Mouse (Mus musculus): Measurements from ENCODE around the gene Tmem132a. TPM values are rescaled to one million over a fixed set of nuclear protein-coding genes. Genes with fewer than 3 reads are reported as not detected.

Tmem132a gene
- polyA plus RNA-seq, 1 experiment from 2014 or later, result 195 TPM

DNA sequence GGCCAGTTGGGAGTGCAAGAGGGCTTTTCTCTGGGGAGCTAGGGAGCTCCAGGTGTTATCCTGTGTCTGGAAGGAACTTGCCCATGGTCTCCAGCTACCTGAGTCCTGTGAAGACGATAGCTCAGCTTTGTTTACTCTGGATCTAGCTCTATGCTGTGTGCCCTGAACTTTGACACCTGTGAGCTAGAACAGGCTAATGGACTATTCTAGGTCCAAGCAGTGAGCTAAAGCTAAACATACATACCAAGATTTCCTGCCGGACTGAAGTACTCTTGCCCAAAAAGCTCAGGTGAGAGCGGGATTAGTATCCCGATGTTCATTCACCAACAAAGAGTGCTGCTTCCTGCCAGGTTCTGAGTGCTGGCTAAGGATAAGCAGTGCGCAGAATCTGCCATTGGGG lies 34.8 kb upstream of the Tmem132a start:
- Histone ChIP-seq H3K4me3 (replicated peaks; ENCODE audit: low read length) (no peak overlapping the region), H3K4me1 (replicated peaks; ENCODE audit: control insufficient read depth, insufficient read depth, low read length) (no peaks in the 10 kb centered on the region), H3K9me3 (ENCODE audit: control insufficient read depth, low read length) (no peaks in the 10 kb centered on the region), H3K27ac (ENCODE audit: low read length) (no peak overlapping the region), H3K4me2 (ENCODE audit: low read length) (no peak overlapping the region), H3K9ac (replicated peaks; ENCODE audit: low read depth, low read length) (no peak overlapping the region), H3K36me3 (ENCODE audit: control insufficient read depth, insufficient read depth) (peaks cover 52% of the 10 kb centered on the region), H3K27me3 (replicated peaks; ENCODE audit: control insufficient read depth, insufficient read depth, low read length) (no peaks in the 10 kb centered on the region)
- 93% methylated on average over 5 of the region's 5 CpGs for WGBS
- ATAC-seq, result no peak

DNA sequence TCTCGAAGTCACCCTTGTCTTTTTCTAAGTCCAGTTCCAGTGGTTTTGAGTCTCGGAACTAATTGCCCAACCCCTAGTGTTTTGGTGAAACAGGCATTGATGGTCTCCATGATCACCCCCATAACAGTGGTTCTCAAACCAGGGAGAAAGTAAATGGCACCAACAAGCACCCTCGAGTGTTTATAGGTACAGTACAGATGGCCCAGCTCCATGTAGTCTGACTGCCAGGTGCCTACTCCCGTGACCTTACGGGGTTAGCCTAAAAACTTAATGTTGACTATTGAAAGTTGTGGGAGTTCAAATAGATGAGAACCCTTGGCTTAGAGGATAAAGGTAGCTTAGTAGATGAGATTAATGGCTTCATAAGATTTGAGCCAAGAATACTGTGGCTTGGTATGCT lies 31.3 kb upstream of the Tmem132a start:
- H3K27me3 ChIP-seq (replicated peaks; ENCODE audit: control insufficient read depth, insufficient read depth, low read length), result no peaks in the 10 kb centered on the region

DNA sequence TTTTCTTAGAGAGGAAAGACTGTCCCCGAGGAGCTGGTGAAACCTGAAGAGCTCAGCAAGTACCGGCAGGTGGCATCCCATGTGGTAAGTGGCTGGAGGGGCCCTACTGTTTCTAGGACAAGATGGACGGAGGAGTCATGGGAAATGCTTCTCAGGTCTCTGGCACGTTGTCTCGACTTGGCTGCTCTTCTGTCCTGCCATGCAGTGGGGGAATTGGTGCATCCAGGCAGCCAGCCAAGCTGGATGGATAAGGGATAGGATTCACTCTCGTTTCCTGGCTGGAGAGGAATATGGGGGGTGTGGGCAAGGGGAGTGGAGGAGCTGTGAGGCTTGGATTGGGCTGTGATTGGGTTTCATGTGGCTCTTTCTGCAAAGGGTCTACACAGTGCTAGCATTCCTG lies 30.6 kb upstream of the Tmem132a start:
- ATAC-seq, result no peak
- Histone ChIP-seq H3K4me2 (ENCODE audit: low read length) (no peak overlapping the region), H3K4me3 (replicated peaks; ENCODE audit: low read length) (no peak overlapping the region), H3K36me3 (ENCODE audit: control insufficient read depth, insufficient read depth) (peaks cover 49% of the 10 kb centered on the region), H3K9me3 (ENCODE audit: control insufficient read depth, low read length) (no peaks in the 10 kb centered on the region), H3K27me3 (replicated peaks; ENCODE audit: control insufficient read depth, insufficient read depth, low read length) (no peaks in the 10 kb centered on the region), H3K27ac (ENCODE audit: low read length) (no peak overlapping the region), H3K9ac (replicated peaks; ENCODE audit: low read depth, low read length) (no peak overlapping the region), H3K4me1 (replicated peaks; ENCODE audit: control insufficient read depth, insufficient read depth, low read length) (peaks cover 17% of the 10 kb centered on the region)
- WGBS, result 72% methylated on average over 6 of the region's 6 CpGs

More for the DNA sequence above, 31.3 kb upstream of the Tmem132a start:
- Histone ChIP-seq H3K4me2 (ENCODE audit: low read length) (no peak overlapping the region), H3K4me1 (replicated peaks; ENCODE audit: control insufficient read depth, insufficient read depth, low read length) (peaks cover 12% of the 10 kb centered on the region), H3K27ac (ENCODE audit: low read length) (no peak overlapping the region), H3K36me3 (ENCODE audit: control insufficient read depth, insufficient read depth) (peaks cover 53% of the 10 kb centered on the region), H3K9me3 (ENCODE audit: control insufficient read depth, low read length) (no peaks in the 10 kb centered on the region), H3K4me3 (replicated peaks; ENCODE audit: low read length) (no peak overlapping the region), H3K9ac (replicated peaks; ENCODE audit: low read depth, low read length) (no peak overlapping the region)
- 96% methylated on average over 5 of the region's 5 CpGs for WGBS
- ATAC-seq, result no peak

DNA sequence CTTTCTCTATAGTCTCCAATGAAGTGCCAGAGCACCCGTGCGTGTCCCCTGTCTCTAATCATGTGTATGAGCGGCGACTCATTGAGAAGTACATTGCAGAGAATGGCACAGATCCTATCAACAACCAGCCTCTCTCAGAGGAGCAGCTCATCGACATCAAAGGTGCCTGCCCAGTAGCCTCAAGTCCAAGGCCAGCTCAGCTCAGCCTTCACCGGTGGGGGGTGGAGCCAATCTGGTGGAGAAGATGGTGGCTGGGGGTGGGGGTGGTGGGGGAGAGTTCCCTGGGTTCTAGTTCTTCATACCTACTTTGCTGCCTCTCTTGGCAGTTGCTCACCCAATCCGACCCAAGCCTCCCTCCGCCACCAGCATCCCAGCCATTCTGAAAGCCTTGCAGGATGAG lies 27.8 kb upstream of the Tmem132a start:
- ATAC-seq, result no peak
- peaks cover 22% of the 10 kb centered on the region for H3K4me1 ChIP-seq (replicated peaks; ENCODE audit: control insufficient read depth, insufficient read depth, low read length)
- WGBS, result 94% methylated on average over 8 of the region's 8 CpGs
- H3K4me3 ChIP-seq (replicated peaks; ENCODE audit: low read length), result no peak overlapping the region
- no peak overlapping the region for H3K9ac ChIP-seq (replicated peaks; ENCODE audit: low read depth, low read length)
- peaks cover 29% of the 10 kb centered on the region for H3K36me3 ChIP-seq (ENCODE audit: control insufficient read depth, insufficient read depth)
- H3K9me3 ChIP-seq (ENCODE audit: control insufficient read depth, low read length), result no peaks in the 10 kb centered on the region
- H3K27me3 ChIP-seq (replicated peaks; ENCODE audit: control insufficient read depth, insufficient read depth, low read length), result no peaks in the 10 kb centered on the region
- H3K27ac ChIP-seq (ENCODE audit: low read length), result no peak overlapping the region
- H3K4me2 ChIP-seq (ENCODE audit: low read length), result no peak overlapping the region

DNA sequence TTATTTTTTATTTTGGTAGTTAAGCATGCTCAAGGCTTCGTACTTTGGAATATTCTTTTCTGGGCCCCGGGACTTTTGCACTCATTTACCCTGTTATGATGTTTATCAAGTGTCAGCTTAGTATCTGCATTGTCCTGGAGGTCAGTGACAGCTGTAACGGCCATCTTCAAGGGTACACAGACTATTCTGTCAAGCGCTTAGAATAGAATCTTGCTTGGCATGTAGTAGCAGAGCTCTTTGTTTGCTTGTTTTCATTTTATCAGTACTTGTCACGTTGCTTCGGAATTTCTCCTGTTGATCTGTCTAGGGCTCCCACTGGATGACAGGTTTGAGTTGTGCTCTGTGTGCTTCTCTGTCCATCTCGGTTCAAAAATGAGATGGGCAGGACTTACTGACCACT lies 27.1 kb upstream of the Tmem132a start:
- H3K27me3 ChIP-seq (replicated peaks; ENCODE audit: control insufficient read depth, insufficient read depth, low read length), result no peaks in the 10 kb centered on the region

DNA sequence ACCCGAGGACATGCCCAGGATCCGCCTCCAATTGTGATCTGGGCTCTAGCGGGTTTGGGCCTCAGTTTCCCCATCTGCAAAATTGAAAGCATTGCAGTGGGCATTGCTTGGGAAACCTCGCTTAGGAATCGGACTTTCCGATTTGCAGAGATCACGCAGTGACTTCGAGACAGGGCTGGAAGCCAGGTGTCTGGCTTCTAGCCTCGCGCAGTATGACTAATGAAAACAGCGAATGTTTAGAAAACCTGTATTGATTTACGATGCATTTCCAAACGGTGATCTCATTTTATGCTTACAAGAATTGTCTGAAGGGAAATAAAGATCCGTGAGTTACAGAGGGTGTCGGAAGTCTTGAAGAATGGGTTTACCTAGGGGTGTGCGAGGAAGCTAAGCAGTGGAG lies 26.0 kb upstream of the Tmem132a start:
- peaks cover 15% of the 10 kb centered on the region for H3K36me3 ChIP-seq (ENCODE audit: control insufficient read depth, insufficient read depth)
- H3K4me2 ChIP-seq (ENCODE audit: low read length), result peak overlapping the region; percentile 96
- H3K9ac ChIP-seq (replicated peaks; ENCODE audit: low read depth, low read length), result peak overlapping the region; percentile 89
- no peak overlapping the region; the same call in 1 of the 2 replicates for H3K27ac ChIP-seq (ENCODE audit: low read length)
- peak overlapping the region; percentile 96 for H3K4me3 ChIP-seq (replicated peaks; ENCODE audit: low read length)
- no peaks in the 10 kb centered on the region for H3K9me3 ChIP-seq (ENCODE audit: control insufficient read depth, low read length)
- H3K27me3 ChIP-seq (replicated peaks; ENCODE audit: control insufficient read depth, insufficient read depth, low read length), result no peaks in the 10 kb centered on the region
- no peak for ATAC-seq
- peaks cover 22% of the 10 kb centered on the region for H3K4me1 ChIP-seq (replicated peaks; ENCODE audit: control insufficient read depth, insufficient read depth, low read length)
- WGBS, result under 1% methylated on average over 16 of the region's 16 CpGs

More for the DNA sequence above, 27.1 kb upstream of the Tmem132a start:
- 82% methylated on average over 7 of the region's 7 CpGs for WGBS
- no peak overlapping the region for H3K4me3 ChIP-seq (replicated peaks; ENCODE audit: low read length)
- H3K36me3 ChIP-seq (ENCODE audit: control insufficient read depth, insufficient read depth), result peaks cover 26% of the 10 kb centered on the region
- H3K9ac ChIP-seq (replicated peaks; ENCODE audit: low read depth, low read length), result no peak overlapping the region
- no peak overlapping the region; the same call in 1 of the 2 replicates for H3K4me2 ChIP-seq (ENCODE audit: low read length)
- ATAC-seq, result no peak
- no peak overlapping the region for H3K27ac ChIP-seq (ENCODE audit: low read length)
- H3K9me3 ChIP-seq (ENCODE audit: control insufficient read depth, low read length), result no peaks in the 10 kb centered on the region
- H3K4me1 ChIP-seq (replicated peaks; ENCODE audit: control insufficient read depth, insufficient read depth, low read length), result peaks cover 22% of the 10 kb centered on the region

DNA sequence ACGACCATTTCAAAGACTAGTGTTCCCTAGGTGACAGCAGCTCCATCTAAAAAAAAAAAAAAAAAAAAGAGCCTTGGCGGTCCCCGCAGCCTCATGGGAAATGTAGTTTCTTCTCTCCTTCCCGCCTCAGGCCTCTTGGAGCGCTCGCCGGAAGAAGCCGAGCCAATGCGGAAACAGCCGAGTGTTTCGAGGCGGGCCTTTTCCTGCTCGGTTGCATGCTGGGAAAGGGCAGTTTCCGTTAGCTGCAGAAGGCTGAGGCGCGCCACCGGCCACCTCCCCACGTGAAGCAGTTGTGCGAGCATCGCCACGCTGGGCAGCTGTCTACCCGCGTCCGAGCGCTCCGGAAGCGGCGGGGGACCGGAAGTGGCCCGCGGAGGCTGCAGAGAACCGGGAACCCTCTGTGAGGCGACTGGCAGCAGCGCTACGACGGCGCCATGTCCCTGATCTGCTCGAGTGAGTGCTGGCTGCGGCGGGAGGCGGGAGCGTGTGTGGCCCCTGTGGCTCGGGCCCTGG lies 25.3 kb upstream of the Tmem132a start, which contains the start of gene Prpf19:
Prpf19 (plus strand) TSS at position 216 of the 513 bp plus-strand sequence.
- ATAC-seq, result peak; percentile 97
- no peaks in the 10 kb centered on the region for H3K9me3 ChIP-seq (ENCODE audit: control insufficient read depth, low read length)
- H3K4me1 ChIP-seq (replicated peaks; ENCODE audit: control insufficient read depth, insufficient read depth, low read length), result peaks cover 22% of the 10 kb centered on the region
- peak within 1 kb of the TSS; percentile 96 for H3K4me2 ChIP-seq (ENCODE audit: low read length)
- peak within 1 kb of the TSS; percentile 93 for H3K27ac ChIP-seq (ENCODE audit: low read length)
- peaks cover 9% of the 10 kb centered on the region for H3K36me3 ChIP-seq (ENCODE audit: control insufficient read depth, insufficient read depth)
- H3K27me3 ChIP-seq (replicated peaks; ENCODE audit: control insufficient read depth, insufficient read depth, low read length), result no peaks in the 10 kb centered on the region
- peak within 1 kb of the TSS; percentile 96 for H3K4me3 ChIP-seq (replicated peaks; ENCODE audit: low read length)
- under 1% methylated on average over 43 of the region's 43 CpGs for WGBS
- H3K9ac ChIP-seq (replicated peaks; ENCODE audit: low read depth, low read length), result peak within 1 kb of the TSS; percentile 89

DNA sequence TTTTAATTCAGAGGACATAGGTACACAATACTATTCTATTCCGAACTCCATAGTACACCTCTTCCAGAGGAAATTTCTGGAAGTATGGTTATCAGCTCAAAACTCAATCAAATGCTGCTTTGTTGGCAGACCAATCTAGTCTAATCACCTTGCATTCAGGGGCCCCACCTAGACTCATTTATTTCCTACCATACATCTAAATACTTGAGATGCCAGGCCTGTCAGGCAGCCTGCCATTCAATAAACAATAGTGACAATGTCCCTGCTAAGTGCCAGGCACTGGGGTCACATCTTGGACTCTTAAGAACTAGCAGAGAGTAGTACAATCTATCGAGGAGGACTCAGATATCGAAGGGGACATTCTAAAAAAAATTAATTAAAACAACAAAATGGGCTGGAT lies 22.5 kb upstream of the Tmem132a start:
- no peak overlapping the region for H3K4me2 ChIP-seq (ENCODE audit: low read length)
- no peak for ATAC-seq
- no peaks in the 10 kb centered on the region for H3K27me3 ChIP-seq (replicated peaks; ENCODE audit: control insufficient read depth, insufficient read depth, low read length)
- H3K27ac ChIP-seq (ENCODE audit: low read length), result no peak overlapping the region
- no peaks in the 10 kb centered on the region for H3K9me3 ChIP-seq (ENCODE audit: control insufficient read depth, low read length)
- no peak overlapping the region for H3K4me3 ChIP-seq (replicated peaks; ENCODE audit: low read length)
- H3K9ac ChIP-seq (replicated peaks; ENCODE audit: low read depth, low read length), result no peak overlapping the region
- no peaks in the 10 kb centered on the region for H3K36me3 ChIP-seq (ENCODE audit: control insufficient read depth, insufficient read depth)
- H3K4me1 ChIP-seq (replicated peaks; ENCODE audit: control insufficient read depth, insufficient read depth, low read length), result peaks cover 22% of the 10 kb centered on the region
- WGBS, result 87% methylated on average over 3 of the region's 3 CpGs

DNA sequence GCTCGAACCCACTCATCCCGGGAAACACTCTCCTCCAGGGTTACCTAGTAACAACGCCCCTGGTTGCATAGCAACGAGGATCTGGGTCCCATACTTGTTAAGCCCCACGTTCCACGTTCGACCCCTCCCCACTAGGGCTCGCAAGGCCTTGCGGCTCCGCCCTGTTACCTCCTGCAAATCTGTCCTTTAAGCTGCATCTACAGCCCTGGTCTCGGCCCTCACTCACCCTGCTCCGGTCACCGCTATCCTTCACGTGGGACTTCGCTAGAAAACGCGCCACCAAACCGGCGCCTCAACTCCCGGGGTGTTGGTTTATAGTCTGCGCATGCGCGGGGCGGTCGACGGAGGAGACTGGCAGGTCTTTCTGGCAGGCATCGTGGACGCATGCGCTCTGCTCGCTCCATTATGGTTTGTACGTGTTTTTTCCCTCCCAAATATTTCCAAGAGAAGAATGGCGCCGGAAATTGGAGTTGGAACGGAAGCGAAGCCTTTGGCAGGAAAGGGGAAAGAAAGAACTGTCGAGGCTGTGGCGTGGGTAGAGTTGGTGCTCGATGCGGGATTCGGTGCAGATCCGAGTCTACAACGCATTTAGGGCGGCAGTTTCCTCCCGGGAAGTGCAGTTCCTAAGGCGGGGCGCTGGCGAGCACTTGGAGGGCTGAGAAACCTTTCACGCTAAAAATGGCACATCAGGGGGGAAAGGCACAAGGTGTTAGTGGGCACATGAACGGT lies 11.8 kb upstream of the Tmem132a start, which contains the start of gene Tmem109:
Tmem109 (minus strand) TSS at position 576 of the 729 bp plus-strand sequence.
- no peaks in the 10 kb centered on the region for H3K9me3 ChIP-seq (ENCODE audit: control insufficient read depth, low read length)
- peak; percentile 93 for ATAC-seq
- H3K9ac ChIP-seq (replicated peaks; ENCODE audit: low read depth, low read length), result peak within 1 kb of the TSS; percentile 68
- peaks cover 19% of the 10 kb centered on the region for H3K4me1 ChIP-seq (replicated peaks; ENCODE audit: control insufficient read depth, insufficient read depth, low read length)
- H3K27me3 ChIP-seq (replicated peaks; ENCODE audit: control insufficient read depth, insufficient read depth, low read length), result no peaks in the 10 kb centered on the region
- H3K4me2 ChIP-seq (ENCODE audit: low read length), result peak within 1 kb of the TSS; percentile 75
- WGBS, result under 1% methylated on average over 49 of the region's 49 CpGs
- H3K36me3 ChIP-seq (ENCODE audit: control insufficient read depth, insufficient read depth), result no peaks in the 10 kb centered on the region
- peak within 1 kb of the TSS; percentile 49 for H3K4me3 ChIP-seq (replicated peaks; ENCODE audit: low read length)
- peak within 1 kb of the TSS; percentile 96 for H3K27ac ChIP-seq (ENCODE audit: low read length)

Measured in forebrain, embryonic 16.5 days (tissue).